Mouse (Mus musculus): ENCODE measurements around the gene Sdk1.

Gene Sdk1

GRCm38 (mm10) chr5:141649831-141650375 lies 408.6 kb downstream of the Sdk1 start:
- DNase-seq: no peak

- DNase-seq: no peak
Measured at GRCm38 (mm10) chr5:141651690-141652377, 410.5 kb downstream of the Sdk1 start.

GRCm38 (mm10) chr5:141676371-141676770 lies 435.1 kb downstream of the Sdk1 start:
- no peak for DNase-seq

GRCm38 (mm10) chr5:141677034-141677433 lies 435.7 kb downstream of the Sdk1 start:
- DNase-seq: no peak

- no peak for DNase-seq
Measured at GRCm38 (mm10) chr5:141677841-141678240, 436.6 kb downstream of the Sdk1 start.

- DNase-seq: no peak
Measured at GRCm38 (mm10) chr5:141686876-141687420, 445.7 kb downstream of the Sdk1 start.

- DNase-seq: no peak
Measured at GRCm38 (mm10) chr5:141689442-141690105, 448.3 kb downstream of the Sdk1 start.

- DNase-seq: peak; percentile 55
Measured at GRCm38 (mm10) chr5:141691482-141691975, 450.2 kb downstream of the Sdk1 start.

GRCm38 (mm10) chr5:141693716-141694115 lies 452.4 kb downstream of the Sdk1 start:
- no peak for DNase-seq

GRCm38 (mm10) chr5:141694901-141695300 lies 453.6 kb downstream of the Sdk1 start:
- DNase-seq: no peak

GRCm38 (mm10) chr5:141698406-141698805 lies 457.1 kb downstream of the Sdk1 start:
- DNase-seq: peak; percentile 85

GRCm38 (mm10) chr5:141720751-141721150 lies 479.5 kb downstream of the Sdk1 start:
- DNase-seq: no peak

- no peak for DNase-seq
Measured at GRCm38 (mm10) chr5:141727968-141728367, 486.7 kb downstream of the Sdk1 start.

- no peak for DNase-seq
Measured at GRCm38 (mm10) chr5:141730006-141730405, 488.7 kb downstream of the Sdk1 start.

GRCm38 (mm10) chr5:141738725-141739124 lies 497.4 kb downstream of the Sdk1 start:
- DNase-seq: no peak

- no peak for DNase-seq
Measured at GRCm38 (mm10) chr5:141748793-141749192, 507.5 kb downstream of the Sdk1 start.

GRCm38 (mm10) chr5:141754278-141754677 lies 513.0 kb downstream of the Sdk1 start:
- no peak for DNase-seq

- DNase-seq: no peak
Measured at GRCm38 (mm10) chr5:141758885-141759284, 517.6 kb downstream of the Sdk1 start.

- no peak for DNase-seq
Measured at GRCm38 (mm10) chr5:141764111-141764510, 522.8 kb downstream of the Sdk1 start.

- DNase-seq: no peak
Measured at GRCm38 (mm10) chr5:141768761-141769515, 527.6 kb downstream of the Sdk1 start.

- no peak for DNase-seq
Measured at GRCm38 (mm10) chr5:141771516-141771915, 530.2 kb downstream of the Sdk1 start.

GRCm38 (mm10) chr5:141778231-141778630 lies 536.9 kb downstream of the Sdk1 start:
- no peak for DNase-seq

GRCm38 (mm10) chr5:141781142-141781541 lies 539.9 kb downstream of the Sdk1 start:
- no peak for DNase-seq
